Mouse (Mus musculus) lung, adult 18-20 months (tissue): Measurements from ENCODE around the gene Olfr1317.

Source experiments
- DNase-seq, 2 experiments: peaks; one replicate each; pipeline ENCODE4 v3.0.0; 2022; ENCODE audit warnings: mixed read lengths in 2 of 2

Gene Olfr1317

GRCm38 (mm10) chr2:112140029-112140428 is at the start of gene Olfr1317:
Olfr1317 (plus strand) TSS chr2:112140329.
- no peak for DNase-seq

GRCm38 (mm10) chr2:112096681-112097080 is 43.4 kb upstream of the Olfr1317 start, which contains the start of gene Olfr1314:
Olfr1314 (minus strand) TSS chr2:112096781.
- DNase-seq: no peak

- DNase-seq: no peak
Measured at GRCm38 (mm10) chr2:112115340-112115739, 24.8 kb upstream of the Olfr1317 start, which contains the start of gene Olfr1315-ps1. Olfr1315-ps1 (minus strand) TSS chr2:112115440.

- no peak for DNase-seq
Measured at GRCm38 (mm10) chr2:112134877-112135276, 5.3 kb upstream of the Olfr1317 start, which contains the start of gene Olfr1316. Olfr1316 (minus strand) TSS chr2:112134977.

GRCm38 (mm10) chr2:112153898-112154297 is 13.8 kb downstream of the Olfr1317 start, which contains the start of gene Olfr1318:
Olfr1318 (plus strand) TSS chr2:112154198.
- no peak for DNase-seq
